Mouse (Mus musculus): ENCODE results near the gene Stxbp6. TPM values are rescaled to one million over a fixed set of nuclear protein-coding genes. Genes with fewer than 3 reads are reported as not detected.

Stxbp6 gene
- polyA plus RNA-seq, 2 experiments, result 10.2 to 14.9 TPM

- Histone ChIP-seq H3K27ac (replicated peaks; ENCODE audit: low read depth, low read length) (no peak overlapping the region), H3K27me3 (ENCODE audit: control insufficient read depth, insufficient read depth, low read length) (no peaks in the 10 kb centered on the region), H3K4me2 (replicated peaks; ENCODE audit: low read depth, low read length, severe bottlenecking) (no peak overlapping the region), H3K9ac (ENCODE audit: low read depth, low read length, severe bottlenecking) (no peak overlapping the region), H3K9me3 (ENCODE audit: control insufficient read depth, low read length) (no peaks in the 10 kb centered on the region), H3K4me1 (ENCODE audit: control insufficient read depth, insufficient read depth, low read length) (no peaks in the 10 kb centered on the region), H3K36me3 (ENCODE audit: control insufficient read depth, insufficient read depth, low read length) (no peaks in the 10 kb centered on the region), H3K4me3 (replicated peaks; ENCODE audit: low read length) (no peak overlapping the region)
- ATAC-seq (ENCODE audit: low FRiP score, low read depth) (no peak), DNase-seq (ENCODE audit: low spot score) (peak; percentile 54)
- TF ChIP-seq POLR2A (IDR thresholded peaks at IDR 0.05; ENCODE audit: borderline replicate concordance, extremely low read depth, insufficient read depth, insufficient read length), result no peak
- WGBS, result 44% methylated on average over 1 of the region's 1 CpGs
Observed at GRCm38 (mm10) chr12:45026347-45026746, 48.2 kb downstream of the Stxbp6 start.

GRCm38 (mm10) chr12:45020018-45020417 lies 54.5 kb downstream of the Stxbp6 start:
- no peak for ATAC-seq (ENCODE audit: low FRiP score, low read depth)
- H3K36me3 ChIP-seq (ENCODE audit: control insufficient read depth, insufficient read depth, low read length), result no peaks in the 10 kb centered on the region

GRCm38 (mm10) chr12:45019059-45019822 lies 55.3 kb downstream of the Stxbp6 start:
- no peak for DNase-seq (ENCODE audit: low spot score)
- Histone ChIP-seq H3K4me3 (replicated peaks; ENCODE audit: low read length) (no peak overlapping the region), H3K27me3 (ENCODE audit: control insufficient read depth, insufficient read depth, low read length) (no peaks in the 10 kb centered on the region), H3K9me3 (ENCODE audit: control insufficient read depth, low read length) (no peaks in the 10 kb centered on the region), H3K27ac (replicated peaks; ENCODE audit: low read depth, low read length) (no peak overlapping the region), H3K9ac (ENCODE audit: low read depth, low read length, severe bottlenecking) (no peak overlapping the region), H3K4me2 (replicated peaks; ENCODE audit: low read depth, low read length, severe bottlenecking) (no peak overlapping the region), H3K4me1 (ENCODE audit: control insufficient read depth, insufficient read depth, low read length) (0 out of 2 replicates have a peak, but pooled peaks cover 4% of the 10 kb centered on the region), H3K36me3 (ENCODE audit: control insufficient read depth, insufficient read depth, low read length) (no peaks in the 10 kb centered on the region)
- TF ChIP-seq POLR2A (IDR thresholded peaks at IDR 0.05; ENCODE audit: borderline replicate concordance, extremely low read depth, insufficient read depth, insufficient read length), result no peak
- WGBS, result 78% methylated on average over 12 of the region's 12 CpGs
- ATAC-seq (ENCODE audit: low FRiP score, low read depth), result no peak

More at GRCm38 (mm10) chr12:45020018-45020417, 54.5 kb downstream of the Stxbp6 start:
- Histone ChIP-seq H3K4me3 (replicated peaks; ENCODE audit: low read length) (no peak overlapping the region), H3K27ac (replicated peaks; ENCODE audit: low read depth, low read length) (no peak overlapping the region), H3K27me3 (ENCODE audit: control insufficient read depth, insufficient read depth, low read length) (no peaks in the 10 kb centered on the region), H3K4me2 (replicated peaks; ENCODE audit: low read depth, low read length, severe bottlenecking) (no peak overlapping the region), H3K9ac (ENCODE audit: low read depth, low read length, severe bottlenecking) (no peak overlapping the region), H3K9me3 (ENCODE audit: control insufficient read depth, low read length) (no peaks in the 10 kb centered on the region), H3K4me1 (ENCODE audit: control insufficient read depth, insufficient read depth, low read length) (0 out of 2 replicates have a peak, but pooled peaks cover 4% of the 10 kb centered on the region)
- 83% methylated on average over 3 of the region's 3 CpGs for WGBS
- no peak for DNase-seq (ENCODE audit: low spot score)
- TF ChIP-seq POLR2A (IDR thresholded peaks at IDR 0.05; ENCODE audit: borderline replicate concordance, extremely low read depth, insufficient read depth, insufficient read length), result no peak

- Histone ChIP-seq H3K9me3 (ENCODE audit: control insufficient read depth, low read length) (no peaks in the 10 kb centered on the region), H3K36me3 (ENCODE audit: control insufficient read depth, insufficient read depth, low read length) (no peaks in the 10 kb centered on the region), H3K4me2 (replicated peaks; ENCODE audit: low read depth, low read length, severe bottlenecking) (no peak overlapping the region), H3K4me1 (ENCODE audit: control insufficient read depth, insufficient read depth, low read length) (peaks cover 32% of the 10 kb centered on the region), H3K27me3 (ENCODE audit: control insufficient read depth, insufficient read depth, low read length) (no peaks in the 10 kb centered on the region), H3K9ac (ENCODE audit: low read depth, low read length, severe bottlenecking) (no peak overlapping the region), H3K4me3 (replicated peaks; ENCODE audit: low read length) (no peak overlapping the region), H3K27ac (replicated peaks; ENCODE audit: low read depth, low read length) (no peak overlapping the region)
- peak; percentile 85 for ATAC-seq (ENCODE audit: low FRiP score, low read depth)
- WGBS, result 28% methylated on average over 5 of the region's 5 CpGs
- TF ChIP-seq POLR2A (IDR thresholded peaks at IDR 0.05; ENCODE audit: borderline replicate concordance, extremely low read depth, insufficient read depth, insufficient read length), result no peak
- DNase-seq (ENCODE audit: low spot score), result peak; percentile 81
Observed at GRCm38 (mm10) chr12:45013246-45013756, 61.2 kb downstream of the Stxbp6 start.

- 37% methylated on average over 11 of the region's 11 CpGs for WGBS
- Histone ChIP-seq H3K27ac (replicated peaks; ENCODE audit: low read depth, low read length) (no peak overlapping the region), H3K36me3 (ENCODE audit: control insufficient read depth, insufficient read depth, low read length) (no peaks in the 10 kb centered on the region), H3K4me3 (replicated peaks; ENCODE audit: low read length) (no peak overlapping the region), H3K4me1 (ENCODE audit: control insufficient read depth, insufficient read depth, low read length) (peaks cover 32% of the 10 kb centered on the region), H3K9me3 (ENCODE audit: control insufficient read depth, low read length) (no peaks in the 10 kb centered on the region), H3K4me2 (replicated peaks; ENCODE audit: low read depth, low read length, severe bottlenecking) (no peak overlapping the region), H3K9ac (ENCODE audit: low read depth, low read length, severe bottlenecking) (no peak overlapping the region), H3K27me3 (ENCODE audit: control insufficient read depth, insufficient read depth, low read length) (no peaks in the 10 kb centered on the region)
- ATAC-seq (ENCODE audit: low FRiP score, low read depth) (peak; percentile 78), DNase-seq (ENCODE audit: low spot score) (peak; percentile 66)
- no peak for TF ChIP-seq POLR2A (IDR thresholded peaks at IDR 0.05; ENCODE audit: borderline replicate concordance, extremely low read depth, insufficient read depth, insufficient read length)
Observed at GRCm38 (mm10) chr12:45011436-45012089, 62.9 kb downstream of the Stxbp6 start.

Data from limb, embryonic 14.5 days (tissue).